Mouse (Mus musculus) intestine, embryonic 15.5 days (tissue): ENCODE data around the gene Cfap221. TPM values are rescaled to one million over a fixed set of nuclear protein-coding genes. Genes with fewer than 3 reads are reported as not detected.

Experiments used
- ATAC-seq: fragments of 200-750 bp; cut with Nextera tagmentation; 2 replicates; pipeline ENCODE4 v1.8.0; 2017; ENCODE audit warnings: moderate TSS enrichment, moderate library complexity
- H3K27ac ChIP-seq: fragments of 300-500 bp; sonication (generic); 2 replicates; pipeline ENCODE4 v1.5.1; 2015; ENCODE audit warnings: mild to moderate bottlenecking, inconsistent platforms
- H3K27me3 ChIP-seq: fragments of 300-500 bp; sonication (generic); replicated peaks from 2 replicates; pipeline ENCODE4 v1.6.1; 2015; ENCODE audit warnings: inconsistent platforms
- H3K36me3 ChIP-seq: fragments of 300-500 bp; sonication (generic); 2 replicates; pipeline ENCODE4 v1.6.1; 2015; ENCODE audit warnings: inconsistent platforms
- H3K4me1 ChIP-seq: fragments of 300-500 bp; sonication (generic); replicated peaks from 2 replicates; pipeline ENCODE4 v1.6.1; 2015; ENCODE audit warnings: inconsistent platforms
- H3K4me2 ChIP-seq: fragments of 300-500 bp; sonication (generic); replicated peaks from 2 replicates; pipeline ENCODE4 v1.6.1; 2015; ENCODE audit warnings: mild to moderate bottlenecking, inconsistent platforms
- H3K4me3 ChIP-seq: fragments of 300-500 bp; sonication (generic); replicated peaks from 2 replicates; pipeline ENCODE4 v1.5.1; 2015; ENCODE audit warnings: inconsistent platforms
- H3K9ac ChIP-seq: fragments of 300-500 bp; sonication (generic); 2 replicates; pipeline ENCODE4 v1.6.1; 2015; ENCODE audit warnings: inconsistent platforms
- H3K9me3 ChIP-seq: fragments of 300-500 bp; sonication (generic); 2 replicates; pipeline ENCODE4 v1.6.1; 2016; ENCODE audit warnings: inconsistent platforms
- WGBS: fragments of 180-500 bp; shearing (Covaris S2); methylation state at CpG from one replicate; pipeline ENCODE4 v1.1.7; 2015; 5-methylcytosine and 5-hydroxymethylcytosine counted together
- polyA plus RNA-seq: library from polyadenylated mRNA; unstranded; fragments of >200 nt; fragmentation: Nextera tagmentation; extraction: Ambion mirVana; gene quantifications from 2 replicates; pipeline ENCODE4 v1.2.1, GENCODE M21; 2015

Cfap221 gene
- polyA plus RNA-seq, 1 experiment from 2014 or later: not detected

- Histone ChIP-seq H3K36me3 (no peaks in the 10 kb centered on the region), H3K4me1 (no peaks in the 10 kb centered on the region), H3K9me3 (no peaks in the 10 kb centered on the region), H3K4me3 (no peak overlapping the region), H3K27me3 (no peaks in the 10 kb centered on the region), H3K27ac (no peak overlapping the region), H3K4me2 (no peak overlapping the region), H3K9ac (no peak overlapping the region)
- WGBS: 68% methylated on average over 1 of the region's 1 CpGs
- no peak for ATAC-seq
Observed at GRCm38 (mm10) chr1:119929715-119930114, 67.3 kb downstream of the Cfap221 start.

- Histone ChIP-seq H3K4me1 (no peaks in the 10 kb centered on the region), H3K4me3 (no peak overlapping the region), H3K9me3 (no peaks in the 10 kb centered on the region), H3K27me3 (no peaks in the 10 kb centered on the region), H3K9ac (no peak overlapping the region), H3K36me3 (no peaks in the 10 kb centered on the region), H3K27ac (no peak overlapping the region), H3K4me2 (no peak overlapping the region)
- WGBS: 57% methylated on average over 4 of the region's 4 CpGs
- ATAC-seq: no peak
Observed at GRCm38 (mm10) chr1:119919299-119919698, 77.7 kb downstream of the Cfap221 start.

- ATAC-seq: no peak
- no peak overlapping the region for H3K4me2 ChIP-seq
- H3K9me3 ChIP-seq: no peaks in the 10 kb centered on the region
- H3K36me3 ChIP-seq: no peaks in the 10 kb centered on the region
- H3K4me3 ChIP-seq: no peak overlapping the region
- H3K27me3 ChIP-seq: no peaks in the 10 kb centered on the region
- no peak overlapping the region for H3K27ac ChIP-seq
- 0 out of 2 replicates have a peak, but pooled peaks cover 3% of the 10 kb centered on the region for H3K4me1 ChIP-seq
- 62% methylated on average over 5 of the region's 5 CpGs for WGBS
- no peak overlapping the region for H3K9ac ChIP-seq
Observed at GRCm38 (mm10) chr1:119916823-119917371, 80.1 kb downstream of the Cfap221 start.

- Histone ChIP-seq H3K9me3 (no peaks in the 10 kb centered on the region), H3K36me3 (peaks cover 3% of the 10 kb centered on the region; the same call in 1 of the 2 replicates), H3K4me2 (peak within 1 kb of the TSS; percentile 64), H3K27me3 (no peaks in the 10 kb centered on the region), H3K4me1 (0 out of 2 replicates have a peak, but pooled peaks cover 4% of the 10 kb centered on the region), H3K27ac (peak within 1 kb of the TSS; percentile 59; the same call in 1 of the 2 replicates), H3K4me3 (peak within 1 kb of the TSS; percentile 44), H3K9ac (peak within 1 kb of the TSS; percentile 33)
- 10% methylated on average over 42 of the region's 42 CpGs for WGBS
- peak; percentile 98 for ATAC-seq
Observed at GRCm38 (mm10) chr1:119912953-119913814, 83.8 kb downstream of the Cfap221 start, which contains the start of gene Tmem177. Gene Tmem177 (minus strand): TSS chr1:119913208.

GRCm38 (mm10) chr1:119907206-119907748 is 89.8 kb downstream of the Cfap221 start:
- H3K4me1 ChIP-seq: 0 out of 2 replicates have a peak, but pooled peaks cover 4% of the 10 kb centered on the region
- no peaks in the 10 kb centered on the region for H3K9me3 ChIP-seq
- H3K36me3 ChIP-seq: peaks cover 3% of the 10 kb centered on the region; the same call in 1 of the 2 replicates
- no peak overlapping the region for H3K27ac ChIP-seq
- no peak overlapping the region for H3K9ac ChIP-seq
- WGBS: 66% methylated on average over 2 of the region's 2 CpGs
- 0 out of 2 replicates have a peak, but pooled peaks have one; percentile 39 for ATAC-seq
- no peak overlapping the region for H3K4me2 ChIP-seq
- H3K4me3 ChIP-seq: no peak overlapping the region
- no peaks in the 10 kb centered on the region for H3K27me3 ChIP-seq

GRCm38 (mm10) chr1:119903231-119903620 is 93.8 kb downstream of the Cfap221 start:
- Histone ChIP-seq H3K27ac (no peak overlapping the region), H3K9ac (no peak overlapping the region), H3K27me3 (no peaks in the 10 kb centered on the region), H3K4me2 (no peak overlapping the region), H3K4me1 (no peaks in the 10 kb centered on the region), H3K36me3 (no peaks in the 10 kb centered on the region), H3K4me3 (no peak overlapping the region), H3K9me3 (no peaks in the 10 kb centered on the region)
- 69% methylated on average over 6 of the region's 6 CpGs for WGBS
- no peak for ATAC-seq

GRCm38 (mm10) chr1:119902551-119903230 is 94.3 kb downstream of the Cfap221 start:
- no peak overlapping the region for H3K9ac ChIP-seq
- no peaks in the 10 kb centered on the region for H3K36me3 ChIP-seq
- H3K4me2 ChIP-seq: no peak overlapping the region
- H3K27ac ChIP-seq: no peak overlapping the region
- WGBS: 73% methylated on average over 8 of the region's 8 CpGs
- no peaks in the 10 kb centered on the region for H3K9me3 ChIP-seq
- no peaks in the 10 kb centered on the region for H3K27me3 ChIP-seq
- no peaks in the 10 kb centered on the region for H3K4me1 ChIP-seq
- no peak overlapping the region for H3K4me3 ChIP-seq
- no peak for ATAC-seq

GRCm38 (mm10) chr1:119899195-119900123 is 97.6 kb downstream of the Cfap221 start:
- peak; percentile 59; the same call in 1 of the 2 replicates for ATAC-seq
- 80% methylated on average over 11 of the region's 11 CpGs for WGBS
- no peak overlapping the region for H3K4me2 ChIP-seq

GRCm38 (mm10) chr1:119894936-119895335 is 102.1 kb downstream of the Cfap221 start:
- 39% methylated on average over 6 of the region's 6 CpGs for WGBS
- ATAC-seq: peak; percentile 67
- no peak overlapping the region for H3K4me2 ChIP-seq
- H3K9me3 ChIP-seq: no peaks in the 10 kb centered on the region
- H3K4me1 ChIP-seq: no peaks in the 10 kb centered on the region
- H3K27me3 ChIP-seq: no peaks in the 10 kb centered on the region
- H3K4me3 ChIP-seq: no peak overlapping the region
- no peak overlapping the region for H3K9ac ChIP-seq
- H3K27ac ChIP-seq: no peak overlapping the region
- H3K36me3 ChIP-seq: no peaks in the 10 kb centered on the region

More at GRCm38 (mm10) chr1:119899195-119900123, 97.6 kb downstream of the Cfap221 start:
- H3K27ac ChIP-seq: no peak overlapping the region
- no peak overlapping the region for H3K9ac ChIP-seq
- no peaks in the 10 kb centered on the region for H3K9me3 ChIP-seq
- no peaks in the 10 kb centered on the region for H3K36me3 ChIP-seq
- no peak overlapping the region for H3K4me3 ChIP-seq
- no peaks in the 10 kb centered on the region for H3K4me1 ChIP-seq
- no peaks in the 10 kb centered on the region for H3K27me3 ChIP-seq

GRCm38 (mm10) chr1:119893600-119893999 is 103.4 kb downstream of the Cfap221 start:
- Histone ChIP-seq H3K4me1 (no peaks in the 10 kb centered on the region), H3K27ac (no peak overlapping the region), H3K4me3 (no peak overlapping the region), H3K9ac (no peak overlapping the region), H3K9me3 (no peaks in the 10 kb centered on the region), H3K27me3 (no peaks in the 10 kb centered on the region), H3K36me3 (no peaks in the 10 kb centered on the region), H3K4me2 (no peak overlapping the region)
- no peak for ATAC-seq
- 89% methylated on average over 3 of the region's 3 CpGs for WGBS

GRCm38 (mm10) chr1:119892933-119893332 is 104.1 kb downstream of the Cfap221 start:
- no peak overlapping the region for H3K27ac ChIP-seq
- no peak overlapping the region for H3K4me3 ChIP-seq
- 55% methylated on average over 6 of the region's 6 CpGs for WGBS
- H3K9me3 ChIP-seq: no peaks in the 10 kb centered on the region
- no peaks in the 10 kb centered on the region for H3K36me3 ChIP-seq
- H3K27me3 ChIP-seq: no peaks in the 10 kb centered on the region
- H3K9ac ChIP-seq: no peak overlapping the region
- no peak for ATAC-seq
- H3K4me1 ChIP-seq: no peaks in the 10 kb centered on the region
- H3K4me2 ChIP-seq: no peak overlapping the region
